Mouse (Mus musculus): ENCODE measurements around the gene Ubl4a. TPM values are rescaled to one million over a fixed set of nuclear protein-coding genes. Genes with fewer than 3 reads are reported as not detected.

Gene Ubl4a
- polyA plus RNA-seq, 1 experiment from 2014 or later: 68.1 TPM

- DNase-seq (ENCODE audit: low spot score): no peak
- H3K27ac ChIP-seq: peak overlapping the region; percentile 84
- WGBS: 31% methylated on average over 13 of the region's 13 CpGs
Observed at GRCm38 (mm10) chrX:74352645-74353466, 20.2 kb downstream of the Ubl4a start.

GRCm38 (mm10) chrX:74330166-74330930 is 42.7 kb downstream of the Ubl4a start:
- Histone ChIP-seq H3K4me1 (replicated peaks) (peaks cover 22% of the 10 kb centered on the region), H3K27ac (peak overlapping the region; percentile 95), H3K36me3 (peaks cover 34% of the 10 kb centered on the region), H3K27me3 (ENCODE audit: insufficient read depth, poor library complexity, severe bottlenecking) (no peaks in the 10 kb centered on the region), H3K9me3 (no peaks in the 10 kb centered on the region; the same call in 1 of the 2 replicates), H3K4me3 (peak overlapping the region; percentile 62)
- 48% methylated on average over 2 of the region's 2 CpGs for WGBS
- no peak for DNase-seq (ENCODE audit: low spot score)

More at GRCm38 (mm10) chrX:74352645-74353466, 20.2 kb downstream of the Ubl4a start:
- Histone ChIP-seq H3K4me3 (peak overlapping the region; percentile 56), H3K27me3 (ENCODE audit: insufficient read depth, poor library complexity, severe bottlenecking) (no peaks in the 10 kb centered on the region), H3K4me1 (replicated peaks) (peaks cover 5% of the 10 kb centered on the region), H3K9me3 (no peaks in the 10 kb centered on the region), H3K36me3 (no peaks in the 10 kb centered on the region)

DNA sequence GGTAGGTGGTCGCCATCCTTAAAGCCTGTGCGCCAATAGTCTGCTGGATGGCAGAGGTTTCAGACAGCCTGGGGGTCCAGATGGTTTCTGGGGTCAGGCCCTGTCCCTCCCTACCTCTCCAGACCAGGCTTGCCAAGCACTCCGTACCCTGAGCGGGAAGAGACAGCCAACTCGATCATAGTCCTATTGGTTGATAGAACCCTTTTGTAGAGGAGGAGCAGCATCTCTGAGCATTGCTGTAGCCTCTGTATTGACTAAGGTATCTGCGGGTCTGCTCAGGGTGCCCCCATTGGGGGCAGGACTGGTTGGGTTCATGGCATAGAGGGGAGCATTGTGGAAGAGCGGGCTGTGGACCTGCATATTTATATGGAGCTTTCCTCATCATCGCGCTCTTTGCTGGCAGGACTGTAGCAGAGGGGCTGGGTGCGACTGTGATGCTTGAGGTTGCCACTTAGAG is 43.8 kb downstream of the Ubl4a start:
- Histone ChIP-seq H3K36me3 (peaks cover 23% of the 10 kb centered on the region), H3K27ac (peak overlapping the region; percentile 95), H3K27me3 (ENCODE audit: insufficient read depth, poor library complexity, severe bottlenecking) (no peaks in the 10 kb centered on the region), H3K9me3 (no peaks in the 10 kb centered on the region; the same call in 1 of the 2 replicates), H3K4me3 (peak overlapping the region; percentile 62), H3K4me1 (replicated peaks) (peaks cover 22% of the 10 kb centered on the region)
- 27% methylated on average over 10 of the region's 10 CpGs for WGBS
- no peak for DNase-seq (ENCODE audit: low spot score)

GRCm38 (mm10) chrX:74328725-74329161 is 44.3 kb downstream of the Ubl4a start, which contains the start of gene Plxna3:
Gene Plxna3 (plus strand): TSS chrX:74329066.
- Histone ChIP-seq H3K36me3 (peaks cover 18% of the 10 kb centered on the region), H3K9me3 (no peaks in the 10 kb centered on the region; the same call in 1 of the 2 replicates), H3K4me1 (replicated peaks) (peaks cover 22% of the 10 kb centered on the region), H3K27me3 (ENCODE audit: insufficient read depth, poor library complexity, severe bottlenecking) (no peaks in the 10 kb centered on the region), H3K4me3 (peak within 1 kb of the TSS; percentile 62), H3K27ac (peak within 1 kb of the TSS; percentile 95)
- WGBS: 19% methylated on average over 30 of the region's 30 CpGs
- peak; percentile 78 for DNase-seq (ENCODE audit: low spot score)

Other genes with a start within 250 kb of the Ubl4a start
- gene Opn1mw, start 245.8 kb downstream of the Ubl4a start, polyA plus RNA-seq (2016; fragmentation: Nextera tagmentation; extraction: Ambion mirVana): not detected in 2 replicates
- 15.3 and 15.4 TPM in 2 replicates for gene Mecp2, start 237.9 kb downstream of the Ubl4a start, polyA plus RNA-seq (2016; fragmentation: Nextera tagmentation; extraction: Ambion mirVana)
- gene Tex28, start 205.4 kb downstream of the Ubl4a start, polyA plus RNA-seq (2016; fragmentation: Nextera tagmentation; extraction: Ambion mirVana): not detected in 2 replicates
- not detected in 2 replicates for gene Tktl1, start 196.0 kb downstream of the Ubl4a start, polyA plus RNA-seq (2016; fragmentation: Nextera tagmentation; extraction: Ambion mirVana)
- gene Flna, start 123.4 kb downstream of the Ubl4a start, polyA plus RNA-seq (2016; fragmentation: Nextera tagmentation; extraction: Ambion mirVana): 215 and 271 TPM in 2 replicates
- gene Emd, start 118.5 kb downstream of the Ubl4a start, polyA plus RNA-seq (2016; fragmentation: Nextera tagmentation; extraction: Ambion mirVana): 23.5 and 24.4 TPM in 2 replicates
- 697 and 756 TPM in 2 replicates for gene Rpl10, start 102.4 kb downstream of the Ubl4a start, polyA plus RNA-seq (2016; fragmentation: Nextera tagmentation; extraction: Ambion mirVana)
- 70.6 and 76.1 TPM in 2 replicates for gene Taz, start 91.3 kb downstream of the Ubl4a start, polyA plus RNA-seq (2016; fragmentation: Nextera tagmentation; extraction: Ambion mirVana)
- gene Dnase1l1, start 90.9 kb downstream of the Ubl4a start, polyA plus RNA-seq (2016; fragmentation: Nextera tagmentation; extraction: Ambion mirVana): 3.6 and 5.2 TPM in 2 replicates
- 103 and 112 TPM in 2 replicates for gene Atp6ap1, start 76.1 kb downstream of the Ubl4a start, polyA plus RNA-seq (2016; fragmentation: Nextera tagmentation; extraction: Ambion mirVana)
- gene Gdi1, start 68.2 kb downstream of the Ubl4a start, polyA plus RNA-seq (2016; fragmentation: Nextera tagmentation; extraction: Ambion mirVana): 331 and 436 TPM in 2 replicates
- 66.4 and 67.8 TPM in 2 replicates for gene Fam50a, start 60.2 kb downstream of the Ubl4a start, polyA plus RNA-seq (2016; fragmentation: Nextera tagmentation; extraction: Ambion mirVana)
- 21.2 and 26.6 TPM in 2 replicates for gene Plxna3, start 44.2 kb downstream of the Ubl4a start, polyA plus RNA-seq (2016; fragmentation: Nextera tagmentation; extraction: Ambion mirVana)
- gene Lage3, start 19.6 kb downstream of the Ubl4a start, polyA plus RNA-seq (2016; fragmentation: Nextera tagmentation; extraction: Ambion mirVana): 113 and 120 TPM in 2 replicates
- gene Slc10a3, start 131 bp upstream of the Ubl4a start, polyA plus RNA-seq (2016; fragmentation: Nextera tagmentation; extraction: Ambion mirVana): 9.3 and 10.8 TPM in 2 replicates
- 27.3 and 30.8 TPM in 2 replicates for gene Fam3a, start 20.1 kb upstream of the Ubl4a start, polyA plus RNA-seq (2016; fragmentation: Nextera tagmentation; extraction: Ambion mirVana)
- gene Ikbkg, start 20.1 kb upstream of the Ubl4a start, polyA plus RNA-seq (2016; fragmentation: Nextera tagmentation; extraction: Ambion mirVana): 17.0 and 20.1 TPM in 2 replicates
- 53.9 and 56.4 TPM in 2 replicates for gene G6pdx, start 56.0 kb upstream of the Ubl4a start, polyA plus RNA-seq (2016; fragmentation: Nextera tagmentation; extraction: Ambion mirVana)
- not detected in 2 replicates for gene Gm6880, start 108.2 kb upstream of the Ubl4a start, polyA plus RNA-seq (2016; fragmentation: Nextera tagmentation; extraction: Ambion mirVana)
- not detected in 2 replicates for gene Olfr1326-ps1, start 201.7 kb upstream of the Ubl4a start, polyA plus RNA-seq (2016; fragmentation: Nextera tagmentation; extraction: Ambion mirVana)
- gene Olfr1325, start 219.5 kb upstream of the Ubl4a start, polyA plus RNA-seq (2016; fragmentation: Nextera tagmentation; extraction: Ambion mirVana): not detected in 2 replicates

All from hindbrain, embryonic 10.5 days (tissue).